Mouse (Mus musculus) stomach, embryonic 15.5 days (tissue): ENCODE measurements around the gene Osbp2. TPM values are rescaled to one million over a fixed set of nuclear protein-coding genes. Genes with fewer than 3 reads are reported as not detected.
"Not testable (repeated sequence)": the region's sequence is repeated elsewhere in the genome, so short reads cannot be mapped to it uniquely, and the experiment has no call there.

ENCODE experiments used
- ATAC-seq: fragments of 200-750 bp; cut with Nextera tagmentation; 2 replicates; pipeline ENCODE4 v1.8.0; 2017; ENCODE audit warnings: low read depth, moderate number of reproducible peaks, moderate TSS enrichment; ENCODE audit not compliant: insufficient read depth, low FRiP score
- H3K27ac ChIP-seq: fragments of 300-500 bp; sonication (generic); 2 replicates; pipeline ENCODE4 v1.5.1; 2015; ENCODE audit warnings: mild to moderate bottlenecking, inconsistent platforms
- H3K27me3 ChIP-seq: fragments of 300-500 bp; sonication (generic); replicated peaks from 2 replicates; pipeline ENCODE4 v1.6.1; 2015; ENCODE audit warnings: inconsistent platforms
- H3K36me3 ChIP-seq: fragments of 300-500 bp; sonication (generic); 2 replicates; pipeline ENCODE4 v1.6.1; 2015; ENCODE audit warnings: inconsistent platforms
- H3K4me1 ChIP-seq: fragments of 300-500 bp; sonication (generic); 2 replicates; pipeline ENCODE4 v1.6.1; 2015; ENCODE audit warnings: inconsistent platforms
- H3K4me2 ChIP-seq: fragments of 300-500 bp; sonication (generic); 2 replicates; pipeline ENCODE4 v1.6.1; 2015; ENCODE audit warnings: mild to moderate bottlenecking, inconsistent platforms
- H3K4me3 ChIP-seq: fragments of 300-500 bp; sonication (generic); replicated peaks from 2 replicates; pipeline ENCODE4 v1.5.1; 2015; ENCODE audit warnings: inconsistent platforms
- H3K9ac ChIP-seq: fragments of 300-500 bp; sonication (generic); 2 replicates; pipeline ENCODE4 v1.6.1; 2015; ENCODE audit warnings: inconsistent platforms
- H3K9me3 ChIP-seq: fragments of 300-500 bp; sonication (generic); 2 replicates; pipeline ENCODE4 v1.6.1; 2016; ENCODE audit warnings: inconsistent platforms
- WGBS: fragments of 180-500 bp; shearing (Covaris S2); methylation state at CpG from one replicate; pipeline ENCODE4 v1.1.7; 2015; 5-methylcytosine and 5-hydroxymethylcytosine counted together
- polyA plus RNA-seq: library from polyadenylated mRNA; unstranded; fragments of >200 nt; fragmentation: Nextera tagmentation; extraction: Ambion mirVana; gene quantifications from 2 replicates; pipeline ENCODE4 v1.2.1, GENCODE M21; 2015

Gene Osbp2
- 0.39 and 0.40 TPM in 2 replicates for polyA plus RNA-seq

GRCm38 (mm10) chr11:3863454-3864112 is at the start of gene Osbp2:
Gene Osbp2 (minus strand): TSS chr11:3863903.
- no peak within 1 kb of the TSS for H3K27ac ChIP-seq
- H3K36me3 ChIP-seq: no peaks in the 10 kb centered on the region
- peak within 1 kb of the TSS; percentile 97 for H3K4me2 ChIP-seq
- peaks cover 9% of the 10 kb centered on the region; the same call in 1 of the 2 replicates for H3K27me3 ChIP-seq
- peak; percentile 90 for ATAC-seq
- H3K9ac ChIP-seq: peak within 1 kb of the TSS; percentile 34; the same call in 1 of the 2 replicates
- 4% methylated on average over 53 of the region's 58 CpGs for WGBS
- H3K4me3 ChIP-seq: peak within 1 kb of the TSS; percentile 51
- no peaks in the 10 kb centered on the region for H3K9me3 ChIP-seq
- H3K4me1 ChIP-seq: 0 out of 2 replicates have a peak, but pooled peaks cover 7% of the 10 kb centered on the region

GRCm38 (mm10) chr11:3912875-3913271 is 49.2 kb upstream of the Osbp2 start:
- no peaks in the 10 kb centered on the region for H3K36me3 ChIP-seq
- no peak overlapping the region for H3K9ac ChIP-seq
- peak overlapping the region; percentile 58 for H3K4me3 ChIP-seq
- peaks cover 34% of the 10 kb centered on the region for H3K4me1 ChIP-seq
- 6% methylated on average over 15 of the region's 16 CpGs for WGBS
- H3K4me2 ChIP-seq: peak overlapping the region; percentile 83
- H3K9me3 ChIP-seq: no peaks in the 10 kb centered on the region
- 0 out of 2 replicates have a peak, but pooled peaks have one; percentile 1 for ATAC-seq
- no peak overlapping the region for H3K27ac ChIP-seq
- peaks cover 7% of the 10 kb centered on the region; the same call in 1 of the 2 replicates for H3K27me3 ChIP-seq

GRCm38 (mm10) chr11:3912100-3912874 is 48.6 kb upstream of the Osbp2 start:
- Histone ChIP-seq H3K9ac (no peak overlapping the region), H3K4me2 (peak overlapping the region; percentile 83), H3K4me3 (peak overlapping the region; percentile 58), H3K9me3 (no peaks in the 10 kb centered on the region), H3K4me1 (peaks cover 34% of the 10 kb centered on the region), H3K27ac (no peak overlapping the region), H3K27me3 (peaks cover 7% of the 10 kb centered on the region; the same call in 1 of the 2 replicates), H3K36me3 (no peaks in the 10 kb centered on the region)
- no peak for ATAC-seq
- WGBS: 23% methylated on average over 19 of the region's 19 CpGs

- H3K36me3 ChIP-seq, H3K27me3 ChIP-seq, H3K4me2 ChIP-seq, H3K4me3 ChIP-seq, H3K9ac ChIP-seq, ATAC-seq, H3K27ac ChIP-seq, H3K9me3 ChIP-seq: not testable (repeated sequence)
- 85% methylated on average over 6 of the region's 6 CpGs for WGBS
- peaks cover 34% of the 10 kb centered on the region for H3K4me1 ChIP-seq
Observed at GRCm38 (mm10) chr11:3911440-3911839, 47.7 kb upstream of the Osbp2 start.

- Histone ChIP-seq H3K9me3 (no peaks in the 10 kb centered on the region), H3K4me3 (no peak overlapping the region), H3K27ac (no peak overlapping the region), H3K27me3 (0 out of 2 replicates have a peak, but pooled peaks cover 7% of the 10 kb centered on the region), H3K36me3 (no peaks in the 10 kb centered on the region), H3K4me2 (no peak overlapping the region), H3K9ac (no peak overlapping the region), H3K4me1 (peaks cover 34% of the 10 kb centered on the region)
- 59% methylated on average over 5 of the region's 5 CpGs for WGBS
- ATAC-seq: no peak
Observed at GRCm38 (mm10) chr11:3910513-3911310, 47.0 kb upstream of the Osbp2 start.

GRCm38 (mm10) chr11:3909236-3909635 is 45.5 kb upstream of the Osbp2 start:
- H3K9me3 ChIP-seq: no peaks in the 10 kb centered on the region
- no peak overlapping the region for H3K9ac ChIP-seq
- H3K4me2 ChIP-seq: no peak overlapping the region
- H3K4me1 ChIP-seq: peaks cover 31% of the 10 kb centered on the region
- H3K27ac ChIP-seq: no peak overlapping the region
- no peak for ATAC-seq
- H3K27me3 ChIP-seq: 0 out of 2 replicates have a peak, but pooled peaks cover 7% of the 10 kb centered on the region
- H3K4me3 ChIP-seq: no peak overlapping the region
- WGBS: 80% methylated on average over 4 of the region's 4 CpGs
- H3K36me3 ChIP-seq: no peaks in the 10 kb centered on the region

GRCm38 (mm10) chr11:3905446-3905845 is 41.7 kb upstream of the Osbp2 start:
- H3K4me3 ChIP-seq: no peak overlapping the region
- H3K4me2 ChIP-seq: no peak overlapping the region
- WGBS: 82% methylated on average over 1 of the region's 1 CpGs

GRCm38 (mm10) chr11:3904673-3905072 is 41.0 kb upstream of the Osbp2 start:
- Histone ChIP-seq H3K9me3 (no peaks in the 10 kb centered on the region), H3K9ac (no peak overlapping the region), H3K36me3 (no peaks in the 10 kb centered on the region), H3K4me2 (no peak overlapping the region), H3K4me1 (no peaks in the 10 kb centered on the region), H3K4me3 (no peak overlapping the region), H3K27ac (no peak overlapping the region), H3K27me3 (no peaks in the 10 kb centered on the region)
- WGBS: 73% methylated on average over 6 of the region's 6 CpGs
- no peak for ATAC-seq

More at GRCm38 (mm10) chr11:3905446-3905845, 41.7 kb upstream of the Osbp2 start:
- no peak overlapping the region for H3K27ac ChIP-seq
- no peaks in the 10 kb centered on the region for H3K36me3 ChIP-seq
- H3K4me1 ChIP-seq: 0 out of 2 replicates have a peak, but pooled peaks cover 2% of the 10 kb centered on the region
- ATAC-seq: no peak
- H3K9me3 ChIP-seq: no peaks in the 10 kb centered on the region
- no peaks in the 10 kb centered on the region for H3K27me3 ChIP-seq
- no peak overlapping the region for H3K9ac ChIP-seq

GRCm38 (mm10) chr11:3903046-3903445 is 39.3 kb upstream of the Osbp2 start:
- no peaks in the 10 kb centered on the region for H3K36me3 ChIP-seq
- H3K9me3 ChIP-seq: no peaks in the 10 kb centered on the region
- no peak overlapping the region for H3K4me3 ChIP-seq
- no peak overlapping the region for H3K27ac ChIP-seq
- no peak overlapping the region for H3K4me2 ChIP-seq
- WGBS: 79% methylated on average over 5 of the region's 5 CpGs
- no peaks in the 10 kb centered on the region for H3K27me3 ChIP-seq
- no peaks in the 10 kb centered on the region for H3K4me1 ChIP-seq
- no peak for ATAC-seq
- no peak overlapping the region for H3K9ac ChIP-seq

- Histone ChIP-seq H3K4me1 (no peaks in the 10 kb centered on the region), H3K4me2 (no peak overlapping the region), H3K27me3 (no peaks in the 10 kb centered on the region), H3K27ac (no peak overlapping the region), H3K4me3 (no peak overlapping the region), H3K36me3 (no peaks in the 10 kb centered on the region), H3K9me3 (no peaks in the 10 kb centered on the region), H3K9ac (no peak overlapping the region)
- ATAC-seq: no peak
- 90% methylated on average over 3 of the region's 3 CpGs for WGBS
Observed at GRCm38 (mm10) chr11:3902516-3902915, 38.8 kb upstream of the Osbp2 start.

GRCm38 (mm10) chr11:3900296-3900695 is 36.6 kb upstream of the Osbp2 start:
- H3K27me3 ChIP-seq: no peaks in the 10 kb centered on the region
- H3K9me3 ChIP-seq: no peaks in the 10 kb centered on the region
- no peak overlapping the region for H3K4me2 ChIP-seq
- 66% methylated on average over 6 of the region's 6 CpGs for WGBS
- no peak overlapping the region for H3K27ac ChIP-seq
- no peak overlapping the region for H3K9ac ChIP-seq
- H3K4me3 ChIP-seq: no peak overlapping the region
- H3K4me1 ChIP-seq: no peaks in the 10 kb centered on the region
- no peaks in the 10 kb centered on the region for H3K36me3 ChIP-seq
- ATAC-seq: no peak
